Mouse (Mus musculus): ENCODE results near the gene Gm12166.

Gene Gm12166

DNA sequence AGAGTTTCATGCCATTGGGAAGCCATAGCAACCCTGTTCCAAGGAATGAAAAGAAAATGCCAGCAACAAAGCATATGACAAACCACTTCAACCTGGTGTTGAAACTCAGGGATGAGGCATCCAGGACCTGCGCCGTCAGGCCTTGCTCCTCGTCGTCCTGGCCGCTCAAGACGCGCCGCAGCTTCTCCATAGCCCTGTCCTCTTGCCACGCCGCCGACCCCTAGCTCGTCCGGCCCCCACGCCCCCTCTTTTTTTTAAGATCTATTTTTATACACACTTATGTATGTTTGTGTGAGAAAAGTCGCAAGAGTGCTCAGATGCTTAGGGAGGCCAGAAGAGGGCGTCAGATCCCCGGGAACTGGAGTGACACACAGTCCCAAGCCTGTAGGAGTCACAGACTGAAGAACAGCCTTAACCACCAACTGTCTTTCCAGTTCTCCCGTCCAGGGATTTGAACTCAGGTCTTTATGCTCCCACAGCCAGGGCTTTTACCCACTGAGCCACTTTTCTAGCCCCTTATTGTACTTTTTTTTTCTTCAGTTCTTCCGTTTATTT lies at the start of gene Gm12166:
TSS of gene Gm12166 (minus strand) at position 217 of the 555 bp plus-strand sequence.
- peak; percentile 65 for DNase-seq (ENCODE audit: low read depth, low spot score)

DNA sequence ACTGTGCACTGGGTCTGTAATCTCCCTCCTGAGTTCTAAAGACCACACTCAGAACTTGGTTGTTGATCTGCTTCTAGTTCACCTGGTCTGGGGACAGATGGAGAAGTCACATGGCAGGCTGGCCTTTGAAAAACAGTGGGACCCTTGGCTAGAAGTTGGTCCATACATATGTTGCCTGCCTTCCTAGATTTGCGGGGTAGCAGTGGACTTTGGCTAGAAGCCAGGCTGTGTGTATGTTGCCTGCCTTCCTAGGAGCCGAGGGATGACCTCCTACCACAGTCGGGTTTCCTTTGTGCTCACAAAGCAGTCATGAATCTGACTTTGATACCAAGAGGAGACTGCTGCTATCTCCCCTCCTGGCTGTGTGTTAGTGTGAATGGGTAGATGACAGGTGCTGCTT lies 44.9 kb upstream of the Gm12166 start:
- DNase-seq (ENCODE audit: low read depth, low spot score): no peak

DNA sequence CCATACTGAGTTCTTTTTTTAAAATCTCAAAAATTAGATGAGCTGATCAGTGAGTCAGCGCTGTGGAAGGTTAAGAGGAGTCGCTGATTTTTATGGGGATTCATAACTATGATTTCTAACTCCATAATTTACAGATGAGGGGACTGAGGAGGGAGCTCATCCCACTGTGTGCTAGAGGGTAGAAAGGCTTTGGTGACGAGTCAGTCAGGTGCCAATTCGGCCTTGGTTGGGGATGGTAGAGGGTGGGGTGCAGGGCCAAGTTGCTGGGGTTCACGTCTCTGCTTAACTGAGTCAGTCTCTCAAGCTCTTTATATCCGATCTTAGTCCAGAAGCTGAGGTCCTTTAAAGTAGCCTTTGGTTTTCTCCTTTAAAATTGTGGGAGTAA lies 44.1 kb upstream of the Gm12166 start:
- no peak for DNase-seq (ENCODE audit: low read depth, low spot score)

DNA sequence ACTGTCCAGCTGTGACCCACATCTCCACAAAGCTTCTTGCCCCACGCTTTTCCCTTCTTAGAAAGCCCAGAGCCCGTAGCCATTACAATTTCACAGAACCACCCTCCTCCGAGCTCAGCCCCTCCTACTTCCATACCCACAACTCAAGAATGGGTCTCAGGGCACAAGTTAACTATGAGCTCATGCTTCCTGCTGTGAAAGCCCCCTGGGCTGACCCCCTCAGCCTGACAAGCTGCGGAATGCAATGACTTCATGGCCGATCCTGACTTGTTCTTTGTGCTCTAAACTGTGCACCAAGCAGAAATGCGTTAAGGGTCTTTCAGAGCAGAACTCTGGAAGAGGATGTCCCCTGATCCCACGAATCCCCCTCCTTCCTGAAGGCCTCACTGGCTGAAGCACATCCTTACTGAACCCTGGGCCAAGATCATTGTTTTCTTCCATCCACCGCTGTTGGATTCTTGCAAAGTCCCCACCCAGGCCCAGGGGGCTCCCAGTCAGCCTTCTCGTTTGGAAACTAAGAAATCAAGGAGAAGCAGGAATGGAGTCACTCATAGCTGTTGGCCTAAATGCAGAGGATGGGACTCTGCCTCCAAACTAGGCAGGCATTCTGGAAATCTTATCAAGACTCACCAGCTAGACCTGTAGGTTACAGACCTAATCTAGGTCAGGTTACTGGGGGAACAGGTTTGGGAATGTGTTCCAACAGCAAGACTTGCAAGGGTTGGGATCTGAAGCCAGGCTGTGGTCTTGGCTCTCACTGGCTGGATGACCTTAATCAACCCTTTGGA lies 43.5 kb upstream of the Gm12166 start:
- no peak for DNase-seq (ENCODE audit: low read depth, low spot score)

DNA sequence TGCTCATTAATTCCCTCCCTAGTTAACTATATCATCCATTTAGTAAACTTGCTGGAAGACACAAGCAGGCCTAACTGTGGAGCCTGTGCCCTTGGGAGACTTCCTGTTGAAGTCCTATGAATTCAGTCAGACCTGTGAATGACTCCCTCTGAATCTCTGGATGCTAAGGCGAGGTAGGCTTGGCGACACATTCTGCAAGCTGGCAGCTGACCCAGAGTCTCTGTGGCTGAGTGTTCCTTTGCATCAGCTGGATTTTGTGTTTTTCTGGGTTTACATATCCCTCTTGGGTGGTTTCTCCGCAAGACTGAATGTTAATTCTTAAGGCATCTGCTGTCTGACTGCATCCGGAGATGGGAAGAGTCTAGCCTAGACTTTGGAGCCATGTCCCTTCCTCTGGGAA lies 40.0 kb upstream of the Gm12166 start:
- peak; percentile 57 for DNase-seq (ENCODE audit: low read depth, low spot score)

DNA sequence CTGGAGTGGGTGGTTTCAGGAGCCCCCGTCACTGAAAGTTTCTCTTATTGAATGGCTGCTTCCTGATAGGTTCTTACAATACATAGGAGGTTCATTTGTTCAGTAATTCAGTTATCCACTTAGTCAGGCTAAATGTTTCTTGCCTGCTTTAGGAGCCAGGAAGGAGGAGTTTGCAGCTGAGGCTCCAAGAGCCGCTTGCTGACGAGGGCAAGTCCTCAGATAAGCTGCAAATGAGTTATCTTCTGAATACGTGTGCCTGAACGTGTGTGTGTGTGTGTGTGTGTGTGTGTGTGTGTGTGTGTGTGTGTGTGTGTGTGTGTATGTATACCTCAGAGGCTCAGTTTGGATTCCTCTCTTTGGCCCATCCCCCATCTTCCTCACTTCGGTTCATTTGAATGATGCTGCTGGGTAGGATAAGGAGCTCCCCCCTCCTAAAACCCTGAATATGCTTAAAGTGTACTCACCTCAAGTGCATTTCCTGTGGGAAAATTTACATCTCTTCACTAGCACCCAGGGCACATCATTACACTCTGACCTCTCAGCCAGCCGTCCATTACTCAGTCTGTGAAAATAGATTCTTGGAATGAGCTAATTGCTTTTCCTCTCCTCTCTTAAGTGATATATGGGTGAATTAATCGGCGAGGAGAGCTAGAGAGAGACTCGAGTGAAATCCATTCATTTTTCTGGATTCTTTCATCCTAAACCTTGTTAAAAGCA lies 39.0 kb upstream of the Gm12166 start:
- no peak for DNase-seq (ENCODE audit: low read depth, low spot score)

DNA sequence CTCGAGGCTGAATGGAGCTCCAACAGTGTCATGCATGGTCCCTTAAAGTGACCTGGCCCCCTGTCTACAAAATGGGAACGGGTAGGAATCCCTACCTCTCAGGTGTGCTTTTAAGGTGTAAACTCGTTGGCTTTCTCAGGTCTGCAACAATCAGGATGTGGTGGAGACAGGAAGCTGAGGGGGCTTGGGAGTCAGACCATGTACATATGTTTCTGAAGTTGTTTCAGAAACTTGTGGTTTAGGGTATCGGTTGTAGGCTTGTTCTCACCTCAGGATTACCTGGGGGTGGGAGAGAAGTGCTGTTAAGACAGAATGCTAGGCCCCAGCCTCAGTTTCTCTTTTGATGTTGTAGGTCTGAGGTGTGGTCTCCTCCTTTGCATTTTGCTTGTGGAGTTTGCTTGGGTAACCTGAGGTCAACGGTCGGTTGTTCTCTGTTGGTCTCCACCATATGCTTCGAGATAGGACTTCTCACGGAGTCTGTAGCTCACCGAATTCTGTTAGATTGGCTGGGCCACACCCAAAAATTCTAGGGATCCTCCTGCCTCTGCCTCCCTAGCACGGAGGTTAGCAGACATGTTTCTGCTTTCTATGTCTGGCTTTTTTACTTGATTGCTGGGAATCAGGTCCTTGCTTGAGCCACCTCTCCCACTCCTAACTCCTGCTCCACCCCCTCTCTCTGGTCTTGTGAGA lies 38.1 kb upstream of the Gm12166 start:
- no peak for DNase-seq (ENCODE audit: low read depth, low spot score)

DNA sequence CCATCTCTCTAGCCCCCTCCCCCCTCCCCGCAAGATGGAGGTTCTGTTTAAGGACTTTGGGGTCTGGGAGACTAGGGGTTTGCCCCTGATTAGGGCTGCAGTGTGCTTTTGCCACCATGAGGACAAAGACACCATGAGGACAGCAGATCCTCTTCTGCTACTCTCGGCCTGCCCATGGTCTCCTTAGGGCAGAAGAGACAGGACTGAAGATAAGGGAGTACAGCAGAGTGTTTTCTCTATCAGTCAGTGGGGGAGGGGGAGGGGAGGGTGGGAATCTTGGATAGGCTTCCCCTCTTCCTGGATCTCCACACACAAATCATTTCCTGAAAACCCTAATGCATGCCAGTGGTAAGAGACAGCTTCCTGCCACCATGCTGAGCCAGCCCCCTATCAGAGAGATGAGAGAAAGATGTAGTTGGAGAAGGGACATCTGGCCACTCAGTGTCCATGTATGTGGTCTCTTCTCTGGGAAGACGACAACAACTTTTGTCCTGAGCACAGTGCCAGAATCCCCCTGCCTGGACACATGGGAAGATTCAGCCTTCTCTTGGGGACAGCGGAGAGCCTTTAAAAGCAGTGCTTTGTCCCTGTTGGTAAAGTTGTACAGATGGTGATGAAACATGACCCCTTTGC lies 37.1 kb upstream of the Gm12166 start:
- DNase-seq (ENCODE audit: low read depth, low spot score): peak; percentile 23

DNA sequence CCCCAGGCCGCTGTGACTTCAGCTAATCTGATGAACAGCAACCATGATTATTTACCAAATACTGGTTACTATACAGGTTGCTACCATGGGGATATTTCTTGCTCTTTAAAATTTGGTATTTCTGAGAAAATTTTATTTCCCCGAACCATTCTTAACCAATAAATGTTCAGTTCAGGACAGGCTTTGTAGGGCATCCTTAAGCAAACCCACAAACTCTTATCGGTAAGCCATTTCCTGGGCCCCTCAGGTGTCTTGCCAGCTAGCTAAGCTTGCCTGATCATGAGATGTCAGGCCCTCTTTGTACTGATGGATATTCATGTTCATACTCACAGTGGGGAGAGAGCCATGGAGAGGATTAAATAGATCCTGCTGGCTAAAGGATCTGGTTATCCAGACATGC lies 34.3 kb upstream of the Gm12166 start:
- DNase-seq (ENCODE audit: low read depth, low spot score): no peak

DNA sequence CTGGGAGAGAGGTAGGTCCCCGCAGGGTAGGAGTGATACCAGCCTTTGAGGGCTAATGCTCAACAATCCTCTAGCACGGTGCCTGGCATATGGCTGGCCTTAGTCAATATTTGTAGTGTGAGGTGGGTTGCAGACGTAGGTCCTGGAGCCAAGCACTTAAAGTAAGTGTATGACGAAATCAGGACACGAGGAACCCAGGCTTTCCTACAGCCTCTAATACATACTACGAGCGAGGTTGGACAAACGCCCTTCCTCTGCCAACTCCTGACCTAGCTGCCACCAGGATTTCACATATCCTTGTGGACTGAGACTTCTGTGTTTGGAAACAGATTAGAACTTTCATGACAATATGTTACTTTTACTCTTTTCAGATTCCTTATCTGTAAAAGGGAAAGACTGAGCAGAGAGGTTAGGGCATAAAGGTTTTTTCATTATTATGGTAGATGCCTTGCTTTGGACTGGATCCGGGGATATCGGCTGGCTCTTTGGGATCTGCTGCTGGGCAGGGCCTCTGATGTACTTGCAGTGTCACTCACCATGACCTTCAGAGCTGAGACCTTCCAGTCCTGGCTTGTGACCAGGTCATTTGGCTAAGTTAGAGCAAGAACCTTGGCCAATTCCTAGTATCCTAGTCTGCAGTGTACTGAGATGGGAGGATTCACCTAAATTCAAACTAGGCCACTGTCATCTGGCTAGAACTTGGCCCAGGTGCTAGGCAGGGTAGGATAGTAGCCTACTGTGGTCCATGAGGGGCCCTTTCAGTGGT lies 33.5 kb upstream of the Gm12166 start:
- no peak for DNase-seq (ENCODE audit: low read depth, low spot score)

DNA sequence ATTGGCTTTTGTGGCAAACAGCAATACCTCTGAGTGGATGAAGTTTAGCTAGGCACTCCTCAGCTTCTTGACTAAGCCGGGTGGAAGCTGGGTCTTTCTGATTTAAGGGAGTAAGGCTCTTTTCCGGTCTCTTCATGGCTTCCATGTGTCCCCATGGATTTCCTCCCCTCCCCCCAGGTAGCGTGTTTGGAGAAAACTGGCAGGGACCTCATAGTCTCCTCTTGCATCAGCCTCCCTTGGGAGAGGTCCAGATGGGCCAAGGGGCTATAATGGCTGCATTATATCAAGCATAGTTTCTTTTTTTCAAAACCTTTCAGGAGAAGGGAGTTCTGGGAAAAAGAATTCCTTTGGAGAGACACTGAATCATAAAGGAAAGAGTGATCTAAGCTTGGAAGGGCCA lies 32.4 kb upstream of the Gm12166 start:
- DNase-seq (ENCODE audit: low read depth, low spot score): peak; percentile 71

DNA sequence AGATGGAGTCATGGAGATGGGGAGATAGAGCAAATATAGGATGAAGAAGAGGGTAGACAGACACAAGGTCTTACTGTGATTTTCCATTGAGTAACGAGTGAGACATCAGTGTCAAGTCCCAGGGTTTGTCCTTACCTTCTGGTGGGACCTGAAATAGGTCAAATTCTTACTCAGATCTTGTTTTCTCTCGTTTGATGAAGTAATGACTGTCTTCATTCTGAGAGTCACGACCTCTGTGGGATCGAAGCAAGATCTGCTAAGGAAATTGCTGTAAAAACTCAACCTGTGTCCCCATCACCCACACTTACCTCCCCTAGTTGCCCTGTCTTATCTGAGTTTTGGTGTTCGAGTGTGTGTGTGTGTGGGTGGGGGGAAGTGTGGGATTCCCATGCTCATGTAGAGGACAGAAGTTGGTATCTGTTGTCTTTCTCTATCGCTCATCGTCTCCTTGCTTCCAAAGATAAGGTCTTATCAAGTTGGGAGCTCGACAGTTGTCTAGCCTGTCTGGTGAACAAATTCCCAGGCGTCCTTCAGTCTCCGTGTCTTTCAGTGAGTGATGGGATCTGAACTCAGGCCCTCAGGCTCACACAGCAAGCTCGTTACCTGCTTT lies 31.8 kb upstream of the Gm12166 start:
- no peak for DNase-seq (ENCODE audit: low read depth, low spot score)

DNA sequence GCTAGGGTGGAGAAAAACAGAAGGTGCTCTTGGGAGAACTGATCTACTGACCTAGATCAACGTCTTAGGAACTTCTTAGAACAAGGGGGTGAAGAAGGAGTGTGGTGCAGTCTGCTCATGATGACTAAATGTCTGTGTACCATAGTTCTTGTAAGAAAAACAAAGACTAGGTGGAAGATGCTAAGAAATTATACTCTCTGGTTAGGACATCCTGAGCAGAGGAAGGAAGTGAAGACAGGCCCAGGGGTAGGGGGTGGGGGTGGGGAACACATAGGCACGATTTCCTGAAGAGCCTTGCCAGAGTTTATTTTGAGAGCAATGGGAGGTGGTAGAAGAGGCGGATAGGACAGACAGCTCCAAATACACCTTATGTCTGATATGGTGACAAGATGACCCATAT lies 31.3 kb upstream of the Gm12166 start:
- DNase-seq (ENCODE audit: low read depth, low spot score): no peak

DNA sequence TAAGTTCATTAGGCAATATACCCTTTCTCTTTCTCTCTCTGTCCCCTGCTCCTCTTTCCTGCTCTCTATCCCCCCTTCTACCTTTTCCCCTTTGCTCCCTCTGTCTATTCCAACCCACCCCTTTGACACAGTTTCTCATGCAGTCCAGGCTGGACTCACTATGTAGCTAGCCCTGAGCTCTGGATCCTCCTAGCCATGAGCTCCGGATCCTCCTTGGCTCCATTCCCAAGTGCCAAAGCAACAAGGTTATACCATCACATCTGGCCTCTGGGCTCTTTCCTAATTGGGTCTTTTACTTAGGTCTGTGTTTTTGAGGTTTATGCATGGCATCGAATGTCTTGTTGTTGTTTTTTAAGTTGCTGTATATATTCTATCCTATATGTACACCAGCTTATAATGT lies 29.0 kb upstream of the Gm12166 start:
- DNase-seq (ENCODE audit: low read depth, low spot score): no peak

DNA sequence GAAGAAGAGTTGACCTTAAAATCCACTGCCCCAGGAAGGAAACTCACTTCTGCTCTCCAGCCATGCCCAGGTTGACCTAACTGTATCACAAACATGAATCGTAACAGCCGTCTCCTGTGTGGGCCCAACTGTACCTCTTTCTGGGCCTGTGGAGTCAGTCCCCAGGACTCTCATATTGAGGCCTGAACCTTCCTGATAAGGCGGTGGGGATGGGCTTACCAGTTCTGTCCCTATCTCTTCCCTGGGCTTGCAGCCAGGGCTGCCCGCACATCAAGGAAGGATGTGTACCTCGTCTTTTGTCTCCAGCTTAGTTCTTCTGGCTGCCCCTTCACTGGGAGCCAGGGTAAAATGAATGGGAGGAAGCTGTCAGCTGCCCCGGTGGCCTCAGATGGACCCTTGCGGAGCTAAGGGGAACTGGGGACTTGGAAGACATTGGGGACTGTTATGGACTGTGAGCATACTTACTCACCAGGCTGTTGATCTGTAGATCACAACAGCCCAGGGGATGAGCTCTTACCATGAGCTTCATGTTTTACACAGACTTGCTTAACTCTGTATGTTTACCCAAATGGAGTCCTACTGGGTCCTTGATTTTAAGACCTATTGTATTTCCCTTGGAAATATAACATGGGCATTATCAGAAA lies 25.7 kb upstream of the Gm12166 start:
- no peak for DNase-seq (ENCODE audit: low read depth, low spot score)

DNA sequence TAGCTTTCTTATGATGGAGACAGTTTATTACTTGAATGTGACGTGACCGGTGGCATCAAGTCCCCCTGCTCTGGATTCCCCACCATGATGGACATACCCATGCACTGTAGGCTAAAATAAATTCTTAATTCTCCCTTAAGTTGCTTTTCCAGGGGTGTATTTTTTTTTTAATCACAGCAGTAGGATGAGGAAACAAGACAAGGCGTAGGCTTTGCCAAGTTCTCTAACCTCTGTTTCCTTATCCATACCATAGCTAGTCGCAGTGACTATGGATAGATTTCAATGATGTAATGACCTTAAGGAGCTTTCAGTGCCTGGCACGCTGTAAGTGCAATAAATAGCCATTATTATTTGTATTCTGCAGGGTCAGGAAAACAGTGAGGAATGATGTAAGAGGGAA lies 25.2 kb upstream of the Gm12166 start:
- DNase-seq (ENCODE audit: low read depth, low spot score): no peak

DNA sequence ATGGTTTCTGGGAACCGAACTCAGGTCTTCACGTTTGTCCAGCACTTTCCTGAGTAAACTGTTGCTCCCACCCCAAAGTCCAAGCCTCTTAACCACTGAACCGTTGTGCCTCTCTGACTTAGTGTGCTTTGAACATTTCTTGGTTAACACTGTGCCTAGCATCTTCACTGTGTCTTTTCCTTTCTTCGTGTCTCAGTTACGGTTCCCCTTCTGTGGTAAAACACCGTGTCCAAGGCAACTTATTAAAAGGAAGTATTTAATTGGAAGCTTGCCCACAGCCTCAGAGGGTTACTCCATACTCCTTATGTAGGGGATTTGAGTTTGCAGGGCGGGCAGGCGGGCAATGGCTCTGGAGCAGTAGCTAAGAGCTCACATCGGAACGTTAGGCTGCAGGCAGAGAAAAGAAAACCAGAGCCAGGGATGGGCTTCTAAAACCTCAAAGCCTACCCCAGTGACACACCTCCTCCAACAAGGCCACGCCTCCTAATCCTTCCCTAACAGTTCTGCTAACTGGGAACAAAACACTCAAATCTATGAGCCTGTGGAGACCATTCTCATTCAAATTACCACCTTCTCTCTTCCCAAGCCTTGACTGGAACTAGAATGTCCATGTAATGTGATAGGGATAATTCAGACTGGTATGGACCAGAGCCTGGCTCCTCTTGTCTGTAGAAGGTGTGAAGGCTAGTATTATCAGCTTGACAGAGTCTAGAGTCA lies 24.5 kb upstream of the Gm12166 start:
- DNase-seq (ENCODE audit: low read depth, low spot score): no peak

DNA sequence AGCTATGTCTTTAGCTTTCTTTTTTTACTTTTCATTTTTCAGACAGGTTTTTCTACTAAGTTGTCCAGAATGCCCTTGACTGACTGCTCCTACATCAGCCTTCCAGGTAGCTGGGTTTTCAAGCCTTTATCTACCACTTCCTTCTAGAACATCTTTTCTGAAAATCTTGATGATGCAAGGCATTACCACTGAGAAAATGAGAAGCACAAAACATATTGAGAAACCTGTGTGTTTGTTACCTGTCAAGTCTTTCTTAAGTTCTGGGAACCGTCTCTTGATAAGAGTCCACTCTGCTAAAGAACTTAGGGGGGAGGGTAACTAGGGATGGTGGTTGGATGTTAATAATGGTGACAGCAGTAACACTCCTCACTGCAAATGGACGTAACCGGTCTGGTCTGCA lies 23.4 kb upstream of the Gm12166 start:
- DNase-seq (ENCODE audit: low read depth, low spot score): no peak

DNA sequence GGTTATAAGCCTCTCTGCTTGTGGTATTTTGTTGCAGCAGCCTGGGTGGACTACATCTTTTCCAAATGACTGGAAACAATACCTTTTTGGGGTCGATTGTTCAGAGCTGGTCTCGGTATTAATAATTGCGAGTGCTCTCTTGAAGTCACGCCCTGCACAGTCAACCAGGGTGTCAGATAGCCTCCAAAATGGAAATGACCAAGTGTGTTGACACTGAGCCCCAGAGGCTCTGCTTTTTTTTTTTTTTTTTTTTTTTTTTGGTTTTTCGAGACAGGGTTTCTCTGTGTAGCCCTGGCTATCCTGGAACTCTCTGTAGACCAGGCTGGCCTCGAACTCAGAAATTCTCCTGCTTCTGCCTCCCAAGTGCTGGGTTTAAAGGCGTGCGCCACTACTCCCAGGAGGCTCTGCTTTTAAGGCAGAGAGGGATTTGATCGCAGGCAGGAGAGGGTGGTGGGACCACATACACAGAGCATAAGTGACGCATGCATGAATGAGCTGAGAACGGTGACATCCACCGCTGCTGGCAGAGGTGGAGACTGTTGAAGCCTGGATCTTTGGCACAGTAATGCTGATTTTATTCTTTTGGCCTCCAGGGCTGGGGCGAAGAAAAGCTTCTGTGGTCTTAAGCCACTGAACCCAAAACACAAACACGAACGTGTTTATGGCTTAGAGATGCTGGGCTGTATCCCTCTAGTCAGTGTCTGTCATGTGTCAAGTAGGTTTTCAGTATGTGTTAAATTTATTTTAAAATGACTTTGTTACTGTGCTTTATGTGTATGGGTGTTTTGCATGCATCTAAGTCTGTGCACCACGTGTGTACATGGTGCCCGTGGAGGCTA lies 21.9 kb upstream of the Gm12166 start:
- no peak for DNase-seq (ENCODE audit: low read depth, low spot score)

Data from 3T3-L1 (cell line).